Mouse (Mus musculus): ENCODE measurements at regions not wholly inside any gene's neighbourhood (a gene's known extent, or its start where the extent isn't known, plus 50 kb on each side); places are given as distances from the start of the nearest gene placed in this dataset.

- Histone ChIP-seq H3K9ac (ENCODE audit: insufficient read depth, low read depth) (no peak overlapping the region), H3K9me3 (replicated peaks; ENCODE audit: low read length) (peaks cover 57% of the 10 kb centered on the region), H3K27ac (ENCODE audit: insufficient read depth, low read depth) (no peak overlapping the region), H3K4me2 (ENCODE audit: insufficient read depth, low read depth, poor library complexity, severe bottlenecking) (no peak overlapping the region), H3K79me2 (replicated peaks; ENCODE audit: control insufficient read depth, extremely low read depth, insufficient read depth, poor library complexity, severe bottlenecking) (no peaks in the 10 kb centered on the region), H3K4me1 (ENCODE audit: control insufficient read depth in 1 of 2, insufficient read depth in 2 of 2) (no peaks in the 10 kb centered on the region), H3K27me3 (replicated peaks) (no peaks in the 10 kb centered on the region), H3K36me3 (replicated peaks in 1 of 2; ENCODE audit: control insufficient read depth in 1 of 2, insufficient read depth in 1 of 2, low read length in 1 of 2) (no peaks in the 10 kb centered on the region), H3K4me3 (replicated peaks in 1 of 3; ENCODE audit: low read depth in 2 of 3, low read length in 2 of 3, poor library complexity in 1 of 3) (no peak overlapping the region)
- in situ Hi-C loops (cut with MboI; ENCODE audit: low pct_ligation_motif_present, low pct_unique_long_range_greater_than_20kb, low sequenced_read_pairs) = no loop called here
- DNase-seq (ENCODE audit: extremely low read depth) = no peak
- TF ChIP-seq MXI1 (IDR thresholded peaks at IDR 0.05; ENCODE audit: low read depth, low read length) (no peak), E2F4 (IDR thresholded peaks at IDR 0.05; ENCODE audit: insufficient replicate concordance, low read depth, low read length) (no peak)
- dilution Hi-C loops (cut with MboI; ENCODE audit: extremely low pct_ligation_motif_present, extremely low pct_unique_long_range_greater_than_20kb, low sequenced_read_pairs) = no loop called here
Observed at GRCm38 (mm10) chr7:58397992-58398391, 258.0 kb upstream of the Atp10a start.

- H3K4me2 ChIP-seq (ENCODE audit: insufficient read depth, low read depth, poor library complexity, severe bottlenecking) = no peak overlapping the region
- H3K36me3 ChIP-seq (replicated peaks in 1 of 2; ENCODE audit: control insufficient read depth in 1 of 2, insufficient read depth in 1 of 2, low read length in 1 of 2) = no peaks in the 10 kb centered on the region
- H3K9ac ChIP-seq (ENCODE audit: insufficient read depth, low read depth) = no peak overlapping the region
- H3K4me1 ChIP-seq (ENCODE audit: control insufficient read depth in 1 of 2, insufficient read depth in 2 of 2) = no peaks in the 10 kb centered on the region
- H3K27ac ChIP-seq (ENCODE audit: insufficient read depth, low read depth) = no peak overlapping the region
- no peak for DNase-seq (ENCODE audit: extremely low read depth)
- H3K79me2 ChIP-seq (replicated peaks; ENCODE audit: control insufficient read depth, extremely low read depth, insufficient read depth, poor library complexity, severe bottlenecking) = no peaks in the 10 kb centered on the region
- no peak overlapping the region for H3K4me3 ChIP-seq (replicated peaks in 1 of 3; ENCODE audit: low read depth in 2 of 3, low read length in 2 of 3, poor library complexity in 1 of 3)
- in situ Hi-C loops (cut with MboI; ENCODE audit: low pct_ligation_motif_present, low pct_unique_long_range_greater_than_20kb, low sequenced_read_pairs) (no loop called here), dilution Hi-C loops (cut with MboI; ENCODE audit: extremely low pct_ligation_motif_present, extremely low pct_unique_long_range_greater_than_20kb, low sequenced_read_pairs) (no loop called here)
- TF ChIP-seq RAD21 (IDR thresholded peaks at IDR 0.05; ENCODE audit: low read depth, low read length) (no peak), POLR2A (IDR thresholded peaks at IDR 0.05; ENCODE audit: low read depth, low read length) (no peak), JUND (conservative IDR thresholded peaks at IDR 0.05; ENCODE audit: low read depth, low read length) (no peak), USF1 (IDR thresholded peaks at IDR 0.05; ENCODE audit: low read depth, low read length) (no peak), MAFK (IDR thresholded peaks at IDR 0.05; ENCODE audit: insufficient replicate concordance, low read length) (no peak), NRF1 (IDR thresholded peaks at IDR 0.05; ENCODE audit: low read depth, low read length) (no peak), ZKSCAN1 (IDR thresholded peaks at IDR 0.05; ENCODE audit: borderline replicate concordance, low read depth, low read length) (no peak), SMC3 (IDR thresholded peaks at IDR 0.05; ENCODE audit: low read depth, low read length) (no peak), BHLHE40 (IDR thresholded peaks at IDR 0.05; ENCODE audit: low read depth, low read length) (no peak), USF2 (conservative IDR thresholded peaks at IDR 0.05; ENCODE audit: low read depth, low read length) (no peak)
- H3K9me3 ChIP-seq (replicated peaks; ENCODE audit: low read length) = peaks cover 57% of the 10 kb centered on the region
- H3K27me3 ChIP-seq (replicated peaks) = no peaks in the 10 kb centered on the region
Observed at GRCm38 (mm10) chr7:58398558-58399144, 257.3 kb upstream of the Atp10a start.

- no peak overlapping the region for H3K27ac ChIP-seq (ENCODE audit: insufficient read depth, low read depth)
- H3K9ac ChIP-seq (ENCODE audit: insufficient read depth, low read depth) = no peak overlapping the region
- DNase-seq (ENCODE audit: extremely low read depth) = no peak
- H3K4me2 ChIP-seq (ENCODE audit: insufficient read depth, low read depth, poor library complexity, severe bottlenecking) = no peak overlapping the region
- H3K4me1 ChIP-seq (ENCODE audit: control insufficient read depth in 1 of 2, insufficient read depth in 2 of 2) = no peaks in the 10 kb centered on the region
- H3K36me3 ChIP-seq (replicated peaks in 1 of 2; ENCODE audit: control insufficient read depth in 1 of 2, insufficient read depth in 1 of 2, low read length in 1 of 2) = no peaks in the 10 kb centered on the region
- H3K9me3 ChIP-seq (replicated peaks; ENCODE audit: low read length) = peaks cover 57% of the 10 kb centered on the region
- H3K27me3 ChIP-seq (replicated peaks) = no peaks in the 10 kb centered on the region
- no peak overlapping the region for H3K4me3 ChIP-seq (replicated peaks in 1 of 3; ENCODE audit: low read depth in 2 of 3, low read length in 2 of 3, poor library complexity in 1 of 3)
- in situ Hi-C loops (cut with MboI; ENCODE audit: low pct_ligation_motif_present, low pct_unique_long_range_greater_than_20kb, low sequenced_read_pairs) (no loop called here), dilution Hi-C loops (cut with MboI; ENCODE audit: extremely low pct_ligation_motif_present, extremely low pct_unique_long_range_greater_than_20kb, low sequenced_read_pairs) (no loop called here)
- H3K79me2 ChIP-seq (replicated peaks; ENCODE audit: control insufficient read depth, extremely low read depth, insufficient read depth, poor library complexity, severe bottlenecking) = no peaks in the 10 kb centered on the region
- no peak for TF ChIP-seq ZC3H11A (IDR thresholded peaks at IDR 0.05; ENCODE audit: low read depth, low read length)
- TF ChIP-seq MXI1 (IDR thresholded peaks at IDR 0.05; ENCODE audit: low read depth, low read length) = no peak
- TF ChIP-seq SIN3A (IDR thresholded peaks at IDR 0.05; ENCODE audit: low read length) = no peak
- no peak for TF ChIP-seq IRF4 (IDR thresholded peaks at IDR 0.05; ENCODE audit: low read depth, low read length)
- no peak for TF ChIP-seq MEF2A (IDR thresholded peaks at IDR 0.05; ENCODE audit: borderline replicate concordance, low read depth, low read length)
- no peak for TF ChIP-seq JUND (conservative IDR thresholded peaks at IDR 0.05; ENCODE audit: low read depth, low read length)
- no peak for TF ChIP-seq KAT2A (IDR thresholded peaks at IDR 0.05; ENCODE audit: insufficient replicate concordance, low read length)
- no peak for TF ChIP-seq TBP (conservative IDR thresholded peaks at IDR 0.05; ENCODE audit: low read depth, low read length)
- no peak for TF ChIP-seq ZNF384 (IDR thresholded peaks at IDR 0.05; ENCODE audit: low read depth, low read length)
- TF ChIP-seq EP300 (IDR thresholded peaks at IDR 0.05; ENCODE audit: low read length) = no peak
- no peak for TF ChIP-seq UBTF (IDR thresholded peaks at IDR 0.05; ENCODE audit: low read depth, low read length)
- no peak for TF ChIP-seq ZKSCAN1 (IDR thresholded peaks at IDR 0.05; ENCODE audit: borderline replicate concordance, low read depth, low read length)
- no peak for TF ChIP-seq BHLHE40 (IDR thresholded peaks at IDR 0.05; ENCODE audit: low read depth, low read length)
- no peak for TF ChIP-seq NRF1 (IDR thresholded peaks at IDR 0.05; ENCODE audit: low read depth, low read length)
- no peak for TF ChIP-seq JUN (IDR thresholded peaks at IDR 0.05; ENCODE audit: insufficient read depth, low read depth, low read length)
- no peak for TF ChIP-seq HCFC1 (IDR thresholded peaks at IDR 0.05; ENCODE audit: low read depth, low read length)
- TF ChIP-seq PAX5 (IDR thresholded peaks at IDR 0.05; ENCODE audit: low read length) = no peak
Observed at GRCm38 (mm10) chr7:58399145-58399604, 256.8 kb upstream of the Atp10a start.

Measured in CH12.LX (cell line).